Mouse (Mus musculus): Measurements from ENCODE around the gene Chd9. TPM values are rescaled to one million over a fixed set of nuclear protein-coding genes. Genes with fewer than 3 reads are reported as not detected.

Gene Chd9
- polyA plus RNA-seq, 1 experiment from 2014 or later, result 44.7 TPM

DNA sequence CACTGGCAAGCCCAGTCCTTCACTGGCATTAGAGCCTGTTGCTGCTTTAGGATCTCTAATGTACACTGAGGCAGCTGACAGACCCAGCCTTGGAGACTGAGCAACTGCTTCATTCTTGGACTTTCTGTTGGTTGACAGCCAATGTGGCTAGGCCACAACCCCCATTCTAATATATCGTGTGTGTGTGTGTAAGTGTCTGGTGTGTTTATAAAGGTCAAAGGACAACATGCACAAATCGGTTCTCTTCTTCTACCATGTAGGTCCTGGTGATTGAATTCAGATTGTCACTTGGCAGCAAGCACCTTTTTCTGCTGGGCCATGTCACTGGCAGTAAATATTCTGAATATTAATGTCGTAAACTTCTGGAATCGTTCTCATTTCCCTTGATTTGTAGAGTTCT lies 218.2 kb downstream of the Chd9 start:
- peaks cover 32% of the 10 kb centered on the region for H3K36me3 ChIP-seq (ENCODE audit: control insufficient read depth, insufficient read depth, low read length)
- 83% methylated on average over 4 of the region's 4 CpGs for WGBS (ENCODE audit: insufficient replicate concordance)
- no peak overlapping the region for H3K4me3 ChIP-seq (ENCODE audit: low read depth, low read length)
- H3K27ac ChIP-seq (ENCODE audit: low read depth, low read length), result no peak overlapping the region
- no peak overlapping the region for H3K9ac ChIP-seq (ENCODE audit: low read depth, low read length)
- H3K4me1 ChIP-seq (ENCODE audit: control insufficient read depth, insufficient read depth, low read length), result no peaks in the 10 kb centered on the region
- ATAC-seq (replicated peaks; ENCODE audit: insufficient number of reproducible peaks, low FRiP score, low TSS enrichment), result no peak
- no peak overlapping the region for H3K4me2 ChIP-seq
- no peaks in the 10 kb centered on the region for H3K27me3 ChIP-seq (ENCODE audit: control insufficient read depth, insufficient read depth, low read length)
- H3K9me3 ChIP-seq (replicated peaks; ENCODE audit: control insufficient read depth, low read length), result no peaks in the 10 kb centered on the region

DNA sequence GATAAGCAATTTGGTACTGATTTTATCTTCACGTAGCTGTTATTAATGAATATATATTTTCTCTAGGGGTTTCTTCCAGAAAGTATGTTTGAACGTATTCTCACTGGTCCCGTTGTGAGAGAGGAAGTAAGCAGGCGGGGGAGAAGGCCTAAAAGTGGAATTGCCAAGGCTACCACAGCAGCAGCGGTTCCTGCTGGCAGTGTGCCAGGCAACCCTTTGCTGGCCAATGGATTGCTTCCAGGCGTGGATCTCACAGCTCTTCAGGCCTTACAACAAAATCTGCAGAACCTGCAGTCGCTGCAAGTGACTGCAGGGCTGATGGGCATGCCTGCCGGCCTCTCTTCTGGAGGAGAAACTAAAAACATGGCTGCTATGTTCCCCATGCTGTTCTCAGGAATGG lies 222.9 kb downstream of the Chd9 start:
- Histone ChIP-seq H3K27me3 (ENCODE audit: control insufficient read depth, insufficient read depth, low read length) (no peaks in the 10 kb centered on the region), H3K4me3 (ENCODE audit: low read depth, low read length) (no peak overlapping the region), H3K9ac (ENCODE audit: low read depth, low read length) (no peak overlapping the region), H3K9me3 (replicated peaks; ENCODE audit: control insufficient read depth, low read length) (no peaks in the 10 kb centered on the region), H3K4me2 (no peak overlapping the region), H3K4me1 (ENCODE audit: control insufficient read depth, insufficient read depth, low read length) (no peaks in the 10 kb centered on the region), H3K36me3 (ENCODE audit: control insufficient read depth, insufficient read depth, low read length) (peaks cover 10% of the 10 kb centered on the region), H3K27ac (ENCODE audit: low read depth, low read length) (peak overlapping the region; percentile 3; the same call in 1 of the 2 replicates)
- WGBS (ENCODE audit: insufficient replicate concordance), result 47% methylated on average over 8 of the region's 8 CpGs
- no peak for ATAC-seq (replicated peaks; ENCODE audit: insufficient number of reproducible peaks, low FRiP score, low TSS enrichment)

DNA sequence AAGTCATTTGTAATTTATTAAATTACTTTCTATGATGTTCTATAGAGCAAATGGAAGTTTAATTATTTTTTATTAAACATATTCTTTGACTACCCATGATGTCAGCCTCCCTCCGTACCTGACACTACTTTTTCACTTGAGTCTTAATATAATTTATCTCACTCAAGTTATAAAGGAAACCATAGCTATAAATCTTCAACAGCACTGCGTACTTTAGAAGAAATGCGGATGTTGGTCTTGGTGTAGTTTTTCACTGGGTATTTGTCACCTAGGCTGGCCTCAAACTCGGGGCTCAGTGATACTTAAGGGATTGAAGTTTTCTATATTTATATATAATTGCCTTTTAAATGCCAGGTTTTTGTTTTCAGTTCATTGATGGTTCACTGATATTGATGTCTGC lies 226.3 kb downstream of the Chd9 start:
- no peak for ATAC-seq (replicated peaks; ENCODE audit: insufficient number of reproducible peaks, low FRiP score, low TSS enrichment)
- no peaks in the 10 kb centered on the region for H3K27me3 ChIP-seq (ENCODE audit: control insufficient read depth, insufficient read depth, low read length)
- H3K9me3 ChIP-seq (replicated peaks; ENCODE audit: control insufficient read depth, low read length), result no peaks in the 10 kb centered on the region
- H3K4me2 ChIP-seq, result no peak overlapping the region
- no peaks in the 10 kb centered on the region for H3K4me1 ChIP-seq (ENCODE audit: control insufficient read depth, insufficient read depth, low read length)
- no peak overlapping the region for H3K4me3 ChIP-seq (ENCODE audit: low read depth, low read length)
- H3K9ac ChIP-seq (ENCODE audit: low read depth, low read length), result no peak overlapping the region
- WGBS (ENCODE audit: insufficient replicate concordance), result 92% methylated on average over 4 of the region's 4 CpGs
- no peak overlapping the region for H3K27ac ChIP-seq (ENCODE audit: low read depth, low read length)
- H3K36me3 ChIP-seq (ENCODE audit: control insufficient read depth, insufficient read depth, low read length), result peaks cover 7% of the 10 kb centered on the region

DNA sequence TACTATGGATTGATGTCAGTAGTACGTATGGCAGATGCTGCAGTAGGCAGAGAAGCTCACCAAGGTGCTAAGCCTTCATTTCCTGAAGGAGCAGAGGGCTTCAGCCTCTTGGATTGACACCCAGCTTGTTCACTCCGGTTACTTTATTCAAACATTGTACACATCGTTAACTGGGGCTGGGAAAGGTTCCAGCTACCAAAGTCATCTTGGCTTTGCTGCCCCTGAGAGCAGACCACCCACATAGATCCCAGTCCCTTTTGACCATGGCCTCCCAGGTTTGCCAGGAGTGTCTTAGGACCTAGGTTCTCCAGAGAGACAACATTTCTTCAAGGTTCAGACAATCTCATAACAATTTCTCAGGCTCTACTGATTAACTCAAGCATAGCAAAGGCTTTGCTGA lies 228.7 kb downstream of the Chd9 start:
- WGBS (ENCODE audit: insufficient replicate concordance), result 61% methylated on average over 3 of the region's 3 CpGs
- no peak overlapping the region for H3K4me2 ChIP-seq

DNA sequence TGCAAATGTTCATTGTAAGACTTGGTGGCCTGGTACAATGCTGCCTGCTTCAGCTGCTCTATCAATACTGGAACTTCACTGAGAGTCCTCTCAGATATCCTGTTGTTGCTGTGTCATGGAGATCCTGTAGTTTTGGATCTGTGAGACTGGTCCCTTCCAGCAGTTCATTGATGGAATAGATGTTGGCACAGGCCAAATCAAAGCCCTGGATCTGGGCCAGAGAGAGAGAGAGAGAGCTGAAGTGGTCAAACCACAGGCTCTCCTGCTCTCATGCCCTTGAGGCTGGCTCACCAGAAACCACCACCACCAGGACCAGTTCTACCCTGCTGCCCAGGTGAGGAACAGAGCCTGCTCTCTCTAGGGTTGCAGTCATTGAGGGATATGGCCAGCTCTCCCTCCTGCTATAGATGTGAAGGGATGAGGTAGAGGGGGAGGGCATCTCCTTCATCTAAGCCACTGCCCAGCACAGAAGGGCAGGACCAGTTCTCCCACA lies 231.0 kb downstream of the Chd9 start:
- Histone ChIP-seq H3K27ac (ENCODE audit: low read depth, low read length) (no peak overlapping the region), H3K4me3 (ENCODE audit: low read depth, low read length) (no peak overlapping the region), H3K9me3 (replicated peaks; ENCODE audit: control insufficient read depth, low read length) (no peaks in the 10 kb centered on the region), H3K27me3 (ENCODE audit: control insufficient read depth, insufficient read depth, low read length) (no peaks in the 10 kb centered on the region), H3K36me3 (ENCODE audit: control insufficient read depth, insufficient read depth, low read length) (no peaks in the 10 kb centered on the region), H3K4me1 (ENCODE audit: control insufficient read depth, insufficient read depth, low read length) (peaks cover 3% of the 10 kb centered on the region; the same call in 1 of the 2 replicates), H3K9ac (ENCODE audit: low read depth, low read length) (no peak overlapping the region), H3K4me2 (no peak overlapping the region)
- ATAC-seq (replicated peaks; ENCODE audit: insufficient number of reproducible peaks, low FRiP score, low TSS enrichment), result no peak; the same call in 1 of the 2 replicates

More for the DNA sequence above, 228.7 kb downstream of the Chd9 start:
- no peaks in the 10 kb centered on the region for H3K27me3 ChIP-seq (ENCODE audit: control insufficient read depth, insufficient read depth, low read length)
- H3K27ac ChIP-seq (ENCODE audit: low read depth, low read length), result no peak overlapping the region
- no peaks in the 10 kb centered on the region for H3K9me3 ChIP-seq (replicated peaks; ENCODE audit: control insufficient read depth, low read length)
- H3K4me3 ChIP-seq (ENCODE audit: low read depth, low read length), result no peak overlapping the region
- H3K36me3 ChIP-seq (ENCODE audit: control insufficient read depth, insufficient read depth, low read length), result no peaks in the 10 kb centered on the region; the same call in 1 of the 2 replicates
- no peak overlapping the region for H3K9ac ChIP-seq (ENCODE audit: low read depth, low read length)
- H3K4me1 ChIP-seq (ENCODE audit: control insufficient read depth, insufficient read depth, low read length), result peaks cover 3% of the 10 kb centered on the region; the same call in 1 of the 2 replicates
- no peak for ATAC-seq (replicated peaks; ENCODE audit: insufficient number of reproducible peaks, low FRiP score, low TSS enrichment)

DNA sequence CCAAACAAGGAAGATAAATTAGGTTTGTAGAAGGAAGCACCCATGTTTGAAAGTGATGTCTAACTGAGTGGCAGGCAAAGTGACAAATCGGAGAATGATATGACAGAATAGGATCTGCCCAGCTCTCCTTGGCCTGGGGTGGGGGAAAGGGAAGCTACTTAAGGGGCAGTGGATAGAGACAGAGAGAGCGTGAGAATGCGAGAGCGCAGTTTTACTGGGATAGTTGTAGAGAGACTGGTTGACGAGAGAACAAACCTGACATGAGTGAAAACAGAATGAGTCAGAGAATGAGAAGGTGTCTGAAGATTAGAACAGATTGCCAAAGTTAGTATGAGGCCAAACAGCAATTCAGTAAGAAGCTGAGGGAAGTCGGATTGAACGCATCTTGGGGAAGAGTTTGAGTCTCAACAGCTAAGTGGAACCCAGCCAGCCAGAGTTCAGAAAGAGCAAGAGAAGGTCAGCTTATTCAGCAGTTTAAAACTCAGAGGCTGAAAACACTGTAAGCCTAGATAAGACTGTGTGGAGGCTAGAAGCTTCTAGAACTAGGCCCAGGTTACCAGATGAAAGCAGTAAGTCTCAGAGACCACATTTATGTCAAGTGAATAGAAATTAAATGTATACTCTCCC lies 231.8 kb downstream of the Chd9 start:
- Histone ChIP-seq H3K27me3 (ENCODE audit: control insufficient read depth, insufficient read depth, low read length) (no peaks in the 10 kb centered on the region), H3K4me1 (ENCODE audit: control insufficient read depth, insufficient read depth, low read length) (peaks cover 3% of the 10 kb centered on the region; the same call in 1 of the 2 replicates), H3K27ac (ENCODE audit: low read depth, low read length) (no peak overlapping the region), H3K9ac (ENCODE audit: low read depth, low read length) (no peak overlapping the region), H3K4me3 (ENCODE audit: low read depth, low read length) (no peak overlapping the region), H3K36me3 (ENCODE audit: control insufficient read depth, insufficient read depth, low read length) (no peaks in the 10 kb centered on the region), H3K4me2 (no peak overlapping the region), H3K9me3 (replicated peaks; ENCODE audit: control insufficient read depth, low read length) (no peaks in the 10 kb centered on the region)
- ATAC-seq (replicated peaks; ENCODE audit: insufficient number of reproducible peaks, low FRiP score, low TSS enrichment), result no peak
- 70% methylated on average over 7 of the region's 7 CpGs for WGBS (ENCODE audit: insufficient replicate concordance)

DNA sequence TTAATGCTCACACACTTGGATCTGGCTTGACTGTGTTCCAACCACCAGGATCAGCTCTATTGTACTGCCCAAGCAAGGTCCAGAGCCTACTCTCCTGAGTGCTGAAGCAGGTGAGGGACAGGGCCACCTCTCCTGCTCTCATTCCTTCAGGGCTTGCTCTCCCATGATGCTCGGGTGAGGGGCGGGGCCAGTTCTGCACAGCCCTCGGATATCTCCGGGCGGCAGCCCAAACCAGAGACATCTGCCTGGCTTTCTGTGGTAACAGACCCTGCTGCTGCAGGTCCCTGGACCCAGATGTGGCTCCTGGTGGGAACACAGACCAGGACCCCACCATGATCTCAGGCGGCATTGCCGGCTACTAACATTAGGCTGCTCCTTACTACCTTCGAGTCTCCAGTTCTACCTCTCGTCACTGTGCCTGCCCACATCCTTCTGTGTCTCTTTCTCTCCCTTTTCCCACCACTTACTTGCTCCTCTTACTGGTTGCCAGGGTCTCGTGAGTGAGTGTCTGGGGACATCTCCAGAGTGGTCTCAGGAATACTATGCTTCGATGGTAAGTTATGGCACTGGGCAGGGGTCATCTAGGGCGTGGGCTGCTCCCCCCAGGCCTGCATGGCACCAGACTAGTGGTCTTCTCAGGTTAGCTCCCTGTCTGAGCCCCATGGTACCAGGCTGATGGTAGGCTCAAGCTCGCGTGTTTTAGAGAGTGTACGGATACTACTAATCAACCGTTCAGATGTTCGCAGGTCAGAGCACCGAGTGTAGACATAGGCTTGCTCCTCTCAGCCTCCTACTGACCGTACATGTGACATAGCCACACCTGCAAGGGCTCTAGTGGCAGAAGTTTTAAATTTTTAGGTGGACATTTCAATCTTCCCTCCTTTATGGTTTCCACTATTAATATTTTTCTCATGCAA lies 232.7 kb downstream of the Chd9 start:
- H3K27me3 ChIP-seq (ENCODE audit: control insufficient read depth, insufficient read depth, low read length), result no peaks in the 10 kb centered on the region
- H3K4me1 ChIP-seq (ENCODE audit: control insufficient read depth, insufficient read depth, low read length), result peaks cover 3% of the 10 kb centered on the region; the same call in 1 of the 2 replicates
- H3K9me3 ChIP-seq (replicated peaks; ENCODE audit: control insufficient read depth, low read length), result no peaks in the 10 kb centered on the region
- no peak overlapping the region for H3K4me3 ChIP-seq (ENCODE audit: low read depth, low read length)
- H3K36me3 ChIP-seq (ENCODE audit: control insufficient read depth, insufficient read depth, low read length), result no peaks in the 10 kb centered on the region
- WGBS (ENCODE audit: insufficient replicate concordance), result 70% methylated on average over 19 of the region's 19 CpGs
- H3K4me2 ChIP-seq, result peak overlapping the region; percentile 40
- peak; percentile 57; the same call in 1 of the 2 replicates for ATAC-seq (replicated peaks; ENCODE audit: insufficient number of reproducible peaks, low FRiP score, low TSS enrichment)
- no peak overlapping the region for H3K9ac ChIP-seq (ENCODE audit: low read depth, low read length)
- no peak overlapping the region for H3K27ac ChIP-seq (ENCODE audit: low read depth, low read length)

DNA sequence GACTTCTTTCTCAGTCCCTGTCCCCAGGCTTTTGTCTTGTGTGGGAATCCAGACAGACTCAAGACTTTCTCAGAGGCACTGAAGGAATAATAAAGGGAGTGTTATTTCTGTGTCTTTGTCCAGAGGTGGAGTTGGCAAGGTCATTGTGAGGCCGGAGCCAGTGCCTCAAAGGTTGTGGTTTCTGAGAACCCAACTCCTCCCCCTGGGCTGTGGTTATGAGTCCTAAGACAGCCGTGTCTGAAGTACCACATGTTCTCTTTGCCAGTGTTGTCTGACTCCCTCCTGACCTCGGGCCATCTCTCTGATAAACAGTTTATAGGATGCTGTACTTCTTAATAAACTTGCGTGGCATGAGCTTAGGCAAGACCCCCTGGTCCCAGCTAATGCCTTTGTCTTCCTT lies 237.0 kb downstream of the Chd9 start:
- WGBS (ENCODE audit: insufficient replicate concordance), result 77% methylated on average over 4 of the region's 4 CpGs
- ATAC-seq (replicated peaks; ENCODE audit: insufficient number of reproducible peaks, low FRiP score, low TSS enrichment), result no peak
- no peak overlapping the region for H3K4me3 ChIP-seq (ENCODE audit: low read depth, low read length)
- H3K27me3 ChIP-seq (ENCODE audit: control insufficient read depth, insufficient read depth, low read length), result no peaks in the 10 kb centered on the region
- H3K27ac ChIP-seq (ENCODE audit: low read depth, low read length), result no peak overlapping the region
- no peak overlapping the region for H3K4me2 ChIP-seq
- peaks cover 3% of the 10 kb centered on the region; the same call in 1 of the 2 replicates for H3K4me1 ChIP-seq (ENCODE audit: control insufficient read depth, insufficient read depth, low read length)
- H3K9ac ChIP-seq (ENCODE audit: low read depth, low read length), result no peak overlapping the region
- no peaks in the 10 kb centered on the region for H3K9me3 ChIP-seq (replicated peaks; ENCODE audit: control insufficient read depth, low read length)
- H3K36me3 ChIP-seq (ENCODE audit: control insufficient read depth, insufficient read depth, low read length), result no peaks in the 10 kb centered on the region
